Mouse (Mus musculus) spleen, postnatal 14 days (tissue): ENCODE data around the gene Yipf2.
A peak's percentile ranks its signal among the peaks of the same experiment; 100 is the strongest.
"Not testable (repeated sequence)": the region's sequence is repeated elsewhere in the genome, so short reads cannot be mapped to it uniquely, and the experiment has no call there.

Source experiments
- DNase-seq, 2 experiments: peaks; one replicate each; pipeline ENCODE4 v3.0.0; 2021 to 2022; ENCODE audit warnings: low spot score in 2 of 2

The Yipf2 gene

GRCm38 (mm10) chr9:21600186-21600585 lies 7.6 kb upstream of the Yipf2 start:
- DNase-seq = no peak

DNA sequence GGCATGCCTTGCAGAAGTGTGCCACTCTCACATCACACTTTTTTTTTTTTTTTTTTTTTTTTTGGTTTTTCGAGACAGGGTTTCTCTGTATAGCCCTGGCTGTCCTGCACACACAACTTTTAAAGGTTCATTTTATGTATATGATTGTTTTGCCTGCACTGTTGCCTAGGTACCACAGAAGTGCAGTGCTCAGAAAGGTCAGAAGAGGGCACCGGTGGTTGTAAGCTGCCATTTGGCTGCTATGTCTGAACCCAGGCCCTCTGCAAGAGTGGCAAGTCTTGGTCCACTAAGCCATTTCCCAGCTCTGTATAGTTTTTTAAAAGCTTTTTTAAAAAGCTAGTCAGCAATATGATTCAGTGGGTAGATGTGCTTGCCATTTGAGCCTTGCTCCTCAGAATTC lies 5.6 kb upstream of the Yipf2 start:
- peak in 1 of 2 experiments; percentile 42 for DNase-seq

GRCm38 (mm10) chr9:21594838-21595237 lies 2.2 kb upstream of the Yipf2 start:
- DNase-seq = no peak

- DNase-seq = not testable (repeated sequence)
These were observed 1.7 kb upstream of the Yipf2 start for GRCm38 (mm10) chr9:21594350-21594749.

GRCm38 (mm10) chr9:21593122-21593721 lies 594 bp upstream of the Yipf2 start:
- DNase-seq = peak in 1 of 2 experiments; percentile 41

DNA sequence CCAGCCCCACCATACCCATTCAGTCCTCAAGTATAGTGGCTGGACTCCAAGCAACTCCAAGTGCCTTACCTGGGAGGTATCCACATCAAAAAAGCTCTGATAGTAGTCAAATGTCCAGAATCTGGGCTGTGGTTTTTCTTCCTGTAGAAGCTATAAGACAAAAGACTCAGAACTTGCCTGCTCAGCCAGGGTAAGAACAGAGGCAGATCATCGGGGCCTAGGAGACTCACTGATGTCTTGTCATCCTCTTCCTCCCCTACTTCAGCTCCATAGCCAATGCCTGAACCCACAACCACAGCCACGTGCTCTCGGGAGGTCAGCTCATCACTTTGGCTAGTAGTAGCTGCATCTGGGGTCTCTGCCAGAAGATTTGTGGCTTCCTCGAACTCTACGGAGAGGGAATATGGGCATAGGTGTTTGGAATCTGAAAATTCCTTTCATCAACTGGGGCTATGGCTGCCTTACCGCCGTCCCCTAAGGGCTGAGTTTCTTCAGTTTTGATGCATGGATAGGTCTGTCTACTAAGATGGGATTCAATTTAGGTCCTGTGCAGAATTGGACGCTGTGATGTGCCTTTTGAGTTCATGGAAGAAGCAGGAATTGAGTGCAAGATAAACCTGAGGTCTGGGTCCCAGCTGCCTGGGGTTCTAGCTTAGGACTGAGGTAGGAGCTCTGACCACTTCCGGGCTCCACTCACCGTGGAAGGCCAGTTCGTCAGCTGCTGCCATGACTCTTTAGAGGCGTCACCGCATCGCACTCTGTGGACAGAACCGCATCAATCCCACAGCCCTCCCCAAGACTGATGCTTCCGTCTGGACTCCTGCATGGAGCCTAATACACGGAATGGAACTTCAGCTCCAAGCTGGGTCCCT lies 561 bp downstream of the Yipf2 start:
- no peak for DNase-seq

- DNase-seq = no peak
These were observed 1.3 kb downstream of the Yipf2 start for GRCm38 (mm10) chr9:21591127-21591830.

GRCm38 (mm10) chr9:21589538-21589937 lies 3.1 kb downstream of the Yipf2 start:
- no peak for DNase-seq

- DNase-seq = no peak
These were observed 4.3 kb downstream of the Yipf2 start for GRCm38 (mm10) chr9:21588350-21588749.

DNA sequence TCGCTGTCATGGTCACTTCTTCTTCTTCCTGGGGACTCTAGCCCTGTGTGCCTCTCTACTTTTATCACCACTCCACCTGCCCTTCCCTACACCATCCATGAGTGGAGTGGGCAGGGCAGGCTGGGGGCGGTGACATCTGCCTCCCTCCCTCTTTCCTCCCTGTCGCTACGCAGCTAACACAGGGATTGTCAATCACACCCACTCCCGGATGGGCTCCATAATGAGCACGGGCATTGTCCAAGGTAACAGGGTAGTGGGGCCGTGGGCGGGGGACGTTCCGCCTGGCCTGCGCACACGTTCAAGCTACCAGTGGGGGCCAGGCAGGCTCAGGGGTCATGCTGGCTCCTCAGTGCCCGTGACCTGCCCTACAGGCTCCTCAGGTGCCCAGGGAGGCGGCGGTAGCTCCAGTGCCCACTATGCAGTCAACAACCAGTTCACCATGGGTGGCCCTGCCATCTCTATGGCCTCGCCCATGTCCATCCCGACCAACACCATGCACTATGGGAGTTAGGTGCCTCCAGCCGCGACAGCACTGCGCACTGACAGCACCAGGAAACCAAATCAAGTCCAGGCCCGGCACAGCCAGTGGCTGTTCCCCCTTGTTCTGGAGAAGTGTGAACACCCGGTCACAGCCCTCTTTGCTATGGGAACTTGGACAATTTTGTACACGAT lies 4.8 kb downstream of the Yipf2 start:
- no peak for DNase-seq

GRCm38 (mm10) chr9:21585401-21585800 lies 7.2 kb downstream of the Yipf2 start:
- DNase-seq = no peak

- DNase-seq = no peak
These were observed 14.4 kb downstream of the Yipf2 start for GRCm38 (mm10) chr9:21578226-21578625.

DNA sequence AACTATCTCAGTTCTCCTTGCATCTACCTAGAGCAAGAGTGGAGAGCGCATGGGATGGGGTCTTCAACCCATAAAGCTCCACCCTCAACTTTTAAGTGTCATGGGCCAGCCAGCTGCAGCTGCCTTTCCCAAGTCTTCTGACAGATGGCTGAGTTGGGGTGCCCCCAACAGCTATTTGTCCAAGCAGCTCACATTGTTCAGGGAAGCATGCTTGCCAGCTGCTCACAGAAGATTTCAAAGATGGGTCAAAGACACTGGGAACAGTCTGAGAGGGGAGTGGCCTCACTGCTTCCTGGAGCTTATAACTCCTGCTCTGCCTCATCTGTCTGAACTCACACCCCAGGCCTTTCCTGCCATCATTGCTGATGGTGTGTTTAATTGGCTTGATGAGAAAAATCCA lies 16.3 kb downstream of the Yipf2 start:
- DNase-seq = no peak

DNA sequence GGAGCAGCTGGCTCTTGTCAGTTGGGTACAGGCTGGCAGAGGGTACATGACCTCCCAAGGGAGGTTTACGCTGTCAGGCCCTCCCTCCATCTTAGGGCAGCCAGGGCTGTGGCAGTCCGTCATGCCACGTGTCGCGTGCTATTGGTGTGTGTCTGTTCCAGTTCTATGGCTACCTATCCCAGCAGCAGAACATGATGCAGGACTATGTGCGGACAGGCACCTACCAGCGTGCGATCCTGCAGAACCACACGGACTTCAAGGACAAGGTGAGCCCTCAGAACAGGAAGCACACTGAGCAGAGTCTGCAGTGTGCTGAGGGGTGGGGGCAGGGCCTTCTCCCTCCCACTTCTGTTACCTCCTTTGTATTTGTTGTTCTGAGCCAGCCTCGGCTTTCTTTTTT lies 17.4 kb downstream of the Yipf2 start:
- no peak for DNase-seq

- DNase-seq = no peak
These were observed 18.4 kb downstream of the Yipf2 start for GRCm38 (mm10) chr9:21574012-21574801.

GRCm38 (mm10) chr9:21568657-21569255 lies 23.9 kb downstream of the Yipf2 start:
- DNase-seq = no peak

DNA sequence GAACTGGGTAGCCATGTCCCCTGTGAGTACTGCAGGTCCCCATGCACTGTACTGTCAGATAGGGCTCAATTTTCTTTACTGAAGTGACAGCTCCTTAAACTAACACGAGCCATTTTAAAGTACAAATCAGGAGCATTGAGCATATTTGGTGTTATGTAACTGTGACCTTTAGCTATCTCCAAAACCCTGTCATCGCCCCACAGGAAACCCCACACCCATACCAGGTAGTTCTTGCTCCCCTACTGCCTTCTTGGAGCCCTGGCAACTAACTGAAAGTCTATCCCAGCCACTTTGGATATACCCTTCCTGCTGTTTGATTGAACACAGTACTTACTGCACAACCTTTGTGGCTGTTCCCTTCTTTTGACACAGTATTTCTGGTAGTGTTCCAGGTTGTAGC lies 25.6 kb downstream of the Yipf2 start:
- DNase-seq = no peak

- no peak for DNase-seq
These were observed 26.1 kb downstream of the Yipf2 start for GRCm38 (mm10) chr9:21566538-21566937.

DNA sequence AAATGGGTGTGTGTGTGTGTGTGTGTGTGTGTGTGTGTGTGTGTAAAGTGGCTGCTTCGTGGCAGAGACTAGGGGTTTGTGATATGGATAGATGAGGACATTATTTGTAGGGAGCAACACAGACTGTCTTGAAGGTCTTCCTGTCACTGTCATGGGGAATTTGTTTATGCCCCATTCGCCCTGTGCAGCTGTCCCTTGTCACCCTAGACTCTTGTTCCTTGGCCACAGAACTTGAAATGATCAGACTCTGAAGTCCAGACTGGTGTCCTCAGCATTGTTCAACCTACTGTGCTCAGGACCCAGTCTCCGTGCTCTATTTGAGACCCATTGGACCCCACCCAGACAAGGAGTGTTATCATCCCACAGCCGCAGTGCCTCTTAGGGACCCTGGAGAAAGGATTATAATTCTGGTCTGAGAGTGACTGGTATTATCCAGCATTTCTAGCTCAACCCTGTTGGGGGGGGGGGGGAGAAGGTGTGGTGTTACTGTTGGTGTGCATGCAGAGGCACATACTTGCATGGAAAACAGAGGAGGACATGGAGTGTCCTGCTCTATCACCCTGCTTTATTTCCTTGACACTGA lies 27.5 kb downstream of the Yipf2 start:
- no peak for DNase-seq

DNA sequence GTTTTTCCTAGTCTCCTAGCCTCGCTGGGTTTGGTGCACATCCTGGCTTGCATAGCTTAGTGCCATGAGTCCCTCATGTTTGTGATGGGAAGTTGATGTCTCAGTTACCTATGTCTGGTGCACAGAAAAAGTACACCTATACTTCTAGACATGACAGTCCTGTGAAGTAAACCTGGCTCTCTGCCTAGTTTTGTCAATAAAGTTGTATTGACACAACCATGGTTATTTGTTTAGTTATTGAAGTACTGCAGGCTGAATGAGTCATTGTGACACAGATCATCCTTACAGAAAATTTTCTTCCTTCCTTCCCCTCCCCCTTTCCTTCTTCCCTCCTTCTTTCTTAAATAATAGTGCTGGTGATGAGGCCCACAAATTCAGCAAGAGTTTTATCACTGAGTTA lies 28.2 kb downstream of the Yipf2 start:
- no peak for DNase-seq

DNA sequence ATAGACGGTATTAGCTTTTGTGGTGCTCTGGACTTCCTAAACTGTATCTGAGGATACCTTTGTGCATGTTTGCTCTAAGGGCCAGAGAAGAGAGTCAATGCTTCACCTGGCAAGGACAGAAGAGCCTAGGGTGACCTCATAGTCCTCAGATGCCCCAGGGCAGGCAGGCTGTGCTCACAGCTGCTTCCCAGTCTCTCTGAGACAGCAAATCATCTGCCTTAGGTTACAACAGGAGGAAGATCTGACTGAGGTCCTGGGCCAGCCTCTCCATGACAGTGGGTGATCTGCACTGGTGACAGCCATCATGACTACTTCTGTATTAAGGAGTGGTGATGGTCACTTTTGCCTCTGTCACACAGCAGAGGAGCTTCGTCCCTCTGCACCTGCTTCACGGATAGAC lies 33.5 kb downstream of the Yipf2 start:
- DNase-seq = no peak
